Mouse (Mus musculus) cortical plate, adult 2 months (tissue): Measurements from ENCODE around the gene Nrg4.

Experiments
- CTCF ChIP-seq: fragments of 200-500 bp; IDR thresholded peaks from 2 replicates; pipeline ENCODE4 v1.5.1; 2011; ENCODE audit warnings: mild to moderate bottlenecking, control low read depth, low read length; ENCODE audit not compliant: insufficient read depth; ENCODE audit errors: extremely low read depth
- POLR2A ChIP-seq: fragments of 200-500 bp; IDR thresholded peaks from 2 replicates; pipeline ENCODE4 v1.6.1; 2011; ENCODE audit warnings: mild to moderate bottlenecking, low read length, control low read depth; ENCODE audit not compliant: insufficient read depth; ENCODE audit errors: extremely low read depth

GRCm38 (mm10) chr9:55326515-55327233 lies at the start of gene Nrg4, which contains the start of gene Tmem266:
- no peak for TF ChIP-seq CTCF
- peak; percentile 21; the same call in 1 of the 2 replicates for TF ChIP-seq POLR2A
